In genomic region chr15:81937098-81937972, GRCm38 (mm10) we compare ENCODE assay signal across 8 mouse cellular contexts. TPM values are rescaled to one million over a fixed set of nuclear protein-coding genes. Genes with fewer than 3 reads are reported as not detected.
DNase-seq lines count a peak whose midpoint lies in the region; ATAC-seq lines count a peak whose summit lies in the region.

No protein-coding gene starts in this region.

- no peaks in the 10 kb centered on the region for H3K9me3 ChIP-seq in embryonic facial prominence, embryonic 12.5 days
- no peaks in the 10 kb centered on the region for H3K9me3 ChIP-seq in heart, embryonic 15.5 days (replicated peaks)

- H3K4me3 ChIP-seq in embryonic facial prominence, embryonic 12.5 days, result peak overlapping the region; percentile 49
- H3K4me3 ChIP-seq in heart, embryonic 15.5 days, result peak overlapping the region; percentile 47

- ATAC-seq in embryonic facial prominence, embryonic 12.5 days (ENCODE audit: insufficient number of reproducible peaks, insufficient read depth, low FRiP score, low TSS enrichment), result no peak
- peak; percentile 5; the same call in 1 of the 2 replicates for ATAC-seq in heart, embryonic 15.5 days (replicated peaks; ENCODE audit: insufficient number of reproducible peaks, insufficient read depth, low FRiP score, low read depth)

- H3K27ac ChIP-seq in embryonic facial prominence, embryonic 12.5 days, result 0 out of 2 replicates have a peak overlapping the region, but pooled peaks have one; percentile 38
- H3K27ac ChIP-seq in heart, embryonic 15.5 days, result peak overlapping the region; percentile 37

- peak overlapping the region; percentile 78 for H3K4me2 ChIP-seq in embryonic facial prominence, embryonic 12.5 days (replicated peaks)
- H3K4me2 ChIP-seq in heart, embryonic 15.5 days, result peak overlapping the region; percentile 68

- H3K27me3 ChIP-seq in embryonic facial prominence, embryonic 12.5 days, result no peaks in the 10 kb centered on the region
- H3K27me3 ChIP-seq in heart, embryonic 15.5 days, result no peaks in the 10 kb centered on the region

- H3K36me3 ChIP-seq in embryonic facial prominence, embryonic 12.5 days, result no peaks in the 10 kb centered on the region
- H3K36me3 ChIP-seq in heart, embryonic 15.5 days, result no peaks in the 10 kb centered on the region

- peak overlapping the region; percentile 58 for H3K9ac ChIP-seq in embryonic facial prominence, embryonic 12.5 days
- peak overlapping the region; percentile 40 for H3K9ac ChIP-seq in heart, embryonic 15.5 days

- WGBS in embryonic facial prominence, embryonic 12.5 days, result 8% methylated on average over 19 of the region's 19 CpGs
- 8% methylated on average over 19 of the region's 19 CpGs for WGBS in heart, embryonic 15.5 days

- H3K4me1 ChIP-seq in embryonic facial prominence, embryonic 12.5 days, result peaks cover 19% of the 10 kb centered on the region
- H3K4me1 ChIP-seq in heart, embryonic 15.5 days (replicated peaks), result peaks cover 22% of the 10 kb centered on the region

- DNase-seq in thymus, postnatal 4 days, result peak; percentile 45
- no peak for DNase-seq in thymus, postnatal 36 days
- DNase-seq in layer of hippocampus, postnatal 14 days (ENCODE audit: low spot score in 2 of 2), result peak; percentile 64 to 73
- DNase-seq in lung, postnatal 4 days, result peak; percentile 35 to 54
- peak; percentile 81 for DNase-seq in testis, postnatal 10 days (ENCODE audit: low spot score)
- DNase-seq in c-Kit-positive CD71-positive TER-119-positive erythroid progenitor cells, embryonic 14.5 days (ENCODE audit: low spot score), result no peak

RNA-seq across cellular contexts. Expression of gene Csdc2, which starts 0.8 kb away (rescaled TPM):
- 12.8 and 15.9 TPM in 2 replicates for polyA plus RNA-seq in embryonic facial prominence, embryonic 12.5 days (2016; fragmentation: Nextera tagmentation; extraction: Ambion mirVana)
- 5.7 and 9.6 TPM in 2 replicates for polyA plus RNA-seq in heart, embryonic 15.5 days (2015; fragmentation: Nextera tagmentation; extraction: Ambion mirVana)
- 100 to 1,000 TPM; 131 to 136 TPM for total RNA-seq in layer of hippocampus, postnatal 14 days (2021)

RNA-seq across cellular contexts. Expression of gene Polr3h, which starts 11.3 kb away (rescaled TPM):
- 59.3 and 61.3 TPM in 2 replicates for polyA plus RNA-seq in embryonic facial prominence, embryonic 12.5 days (2016; fragmentation: Nextera tagmentation; extraction: Ambion mirVana)
- 134 and 145 TPM in 2 replicates for polyA plus RNA-seq in heart, embryonic 15.5 days (2015; fragmentation: Nextera tagmentation; extraction: Ambion mirVana)
- 10 to 100 TPM; 52.8 to 54.7 TPM for total RNA-seq in layer of hippocampus, postnatal 14 days (2021)

RNA-seq across cellular contexts. Expression of gene Pmm1, which starts 23.4 kb away (rescaled TPM):
- polyA plus RNA-seq in embryonic facial prominence, embryonic 12.5 days (2016; fragmentation: Nextera tagmentation; extraction: Ambion mirVana), result 25.5 and 26.0 TPM in 2 replicates
- 18.1 and 27.9 TPM in 2 replicates for polyA plus RNA-seq in heart, embryonic 15.5 days (2015; fragmentation: Nextera tagmentation; extraction: Ambion mirVana)
- 100 to 1,000 TPM; 188 to 201 TPM for total RNA-seq in layer of hippocampus, postnatal 14 days (2021)

RNA-seq across cellular contexts. Expression of gene 1700029P11Rik, which starts 43.0 kb away (rescaled TPM):
- not detected in 2 replicates for polyA plus RNA-seq in embryonic facial prominence, embryonic 12.5 days (2016; fragmentation: Nextera tagmentation; extraction: Ambion mirVana)
- not detected in 2 replicates for polyA plus RNA-seq in heart, embryonic 15.5 days (2015; fragmentation: Nextera tagmentation; extraction: Ambion mirVana)
- total RNA-seq in layer of hippocampus, postnatal 14 days (2021), result not detected

RNA-seq across cellular contexts. Expression of gene Xrcc6, which starts 50.3 kb away (rescaled TPM):
- 85.8 and 88.3 TPM in 2 replicates for polyA plus RNA-seq in embryonic facial prominence, embryonic 12.5 days (2016; fragmentation: Nextera tagmentation; extraction: Ambion mirVana)
- 58.2 and 85.4 TPM in 2 replicates for polyA plus RNA-seq in heart, embryonic 15.5 days (2015; fragmentation: Nextera tagmentation; extraction: Ambion mirVana)
- total RNA-seq in layer of hippocampus, postnatal 14 days (2021), result 10 to 100 TPM; 29.1 to 30.2 TPM

Comparison
In these comparisons a context has a peak if more than half of its experiments do, and no peak if none do; other contexts are left out.
1. DNase-seq: peak in thymus, postnatal 4 days (single experiment), layer of hippocampus, postnatal 14 days (2 of 2), lung, postnatal 4 days (2 of 2) and testis, postnatal 10 days (single experiment); none in thymus, postnatal 36 days (0 of 2) and c-Kit-positive CD71-positive TER-119-positive erythroid progenitor cells, embryonic 14.5 days (single experiment).